Mouse (Mus musculus) heart, postnatal 14 days (tissue): ENCODE measurements around the gene Ercc4. TPM values are rescaled to one million over a fixed set of nuclear protein-coding genes. Genes with fewer than 3 reads are reported as not detected.
A peak's percentile ranks its signal among the peaks of the same experiment; 100 is the strongest.
"Not testable (repeated sequence)": the region's sequence is repeated elsewhere in the genome, so short reads cannot be mapped to it uniquely, and the experiment has no call there.

Source experiments
- DNase-seq, 2 experiments: peaks; one replicate each; pipeline ENCODE4 v3.0.0; 2021 to 2022
- intact Hi-C: fragments of 180-260 bp; cut with DNase I; formaldehyde crosslinking; loops from one replicate; pipeline ENCODE4 v1.15.1; 2025
- long read RNA-seq, 2 experiments: library from polyadenylated mRNA; stranded (forward); transcript quantifications; one replicate each; pipeline ENCODE4 v2.0.0; 2021
- total RNA-seq, 2 experiments: library from RNA; stranded (reverse); gene quantifications; 2 replicates each; pipeline ENCODE4 v1.2.3; 2021

The Ercc4 gene
- total RNA-seq = 1 to 10 TPM; 7.9 to 8.7 TPM
- long read RNA-seq, experiment 1, transcript Ercc4-201 (11 exons, 3,480 nt) = major isoform, 11 of 12 reads
- long read RNA-seq, experiment 1, partial matches to known transcripts = 1 of 12 reads
- long read RNA-seq, experiment 1, other reads (novel, unspliced or antisense) = 0 of 12 reads
- long read RNA-seq, experiment 2, transcript Ercc4-201 (11 exons, 3,480 nt) = major isoform, 11 of 14 reads
- long read RNA-seq, experiment 2, partial matches to known transcripts = 1 of 14 reads
- long read RNA-seq, experiment 2, other reads (novel, unspliced or antisense) = 2 of 14 reads

- DNase-seq = peak; percentile 98 to 99
- intact Hi-C loops = no loop called here
Measured at GRCm38 (mm10) chr16:13109156-13109989, at the start of gene Ercc4. Gene Ercc4, plus strand, starts transcription at chr16:13109684.

- no peak for DNase-seq
- intact Hi-C loops = no loop called here
Measured at GRCm38 (mm10) chr16:13061113-13061512, 48.4 kb upstream of the Ercc4 start.

- no peak for DNase-seq
- intact Hi-C loops = no loop called here
Measured at GRCm38 (mm10) chr16:13074176-13074575, 35.3 kb upstream of the Ercc4 start.

GRCm38 (mm10) chr16:13080161-13080560 lies 29.3 kb upstream of the Ercc4 start:
- no peak for DNase-seq
- intact Hi-C loops = no loop called here

GRCm38 (mm10) chr16:13083155-13083798 lies 26.2 kb upstream of the Ercc4 start:
- no peak for DNase-seq
- intact Hi-C loops = no loop called here

- intact Hi-C loops = no loop called here
- no peak for DNase-seq
Measured at GRCm38 (mm10) chr16:13108356-13108755, 1.1 kb upstream of the Ercc4 start.

GRCm38 (mm10) chr16:13109990-13110595 lies 609 bp downstream of the Ercc4 start:
- intact Hi-C loops = loop anchor here (10.0 kb wide), 3 partner anchors 425 to 625 kb away; partner anchors contain the start of gene Pla2g10
- DNase-seq = no peak

- DNase-seq = no peak
- intact Hi-C loops = loop anchor here (10.0 kb wide), 3 partner anchors 420 to 620 kb away; partner anchors contain the start of gene Pla2g10
Measured at GRCm38 (mm10) chr16:13114821-13115220, 5.3 kb downstream of the Ercc4 start.

- DNase-seq = not testable (repeated sequence)
- intact Hi-C loops = loop anchor here (10.0 kb wide), 3 partner anchors 419 to 619 kb away; partner anchors contain the start of gene Pla2g10
Measured at GRCm38 (mm10) chr16:13115466-13115865, 6.0 kb downstream of the Ercc4 start.

- intact Hi-C loops = loop anchor here (1.0 to 10.0 kb wide), 4 partner anchors 293 to 617 kb away; partner anchors contain the start of gene Pla2g10
- peak; percentile 22 to 51 for DNase-seq
Measured at GRCm38 (mm10) chr16:13117299-13117966, 7.9 kb downstream of the Ercc4 start.

- intact Hi-C loops = loop anchor here (1.0 to 10.0 kb wide), 4 partner anchors 292 to 617 kb away; partner anchors contain the start of gene Pla2g10
- DNase-seq = no peak
Measured at GRCm38 (mm10) chr16:13117967-13118430, 8.5 kb downstream of the Ercc4 start.

GRCm38 (mm10) chr16:13118754-13119294 lies 9.3 kb downstream of the Ercc4 start:
- DNase-seq = no peak
- intact Hi-C loops = loop anchor here (10.0 kb wide), 3 partner anchors 416 to 616 kb away; partner anchors contain the start of gene Pla2g10

- no peak for DNase-seq
- intact Hi-C loops = loop anchor here (10.0 kb wide), 3 partner anchors 415 to 615 kb away; partner anchors contain the start of gene Pla2g10
Measured at GRCm38 (mm10) chr16:13119641-13120350, 10.3 kb downstream of the Ercc4 start.

GRCm38 (mm10) chr16:13125357-13125756 lies 15.9 kb downstream of the Ercc4 start:
- no peak for DNase-seq
- intact Hi-C loops = no loop called here

- DNase-seq = no peak
- intact Hi-C loops = no loop called here
Measured at GRCm38 (mm10) chr16:13127566-13127965, 18.1 kb downstream of the Ercc4 start.

GRCm38 (mm10) chr16:13130412-13130811 lies 20.9 kb downstream of the Ercc4 start:
- peak in 1 of 2 experiments; percentile 43 for DNase-seq
- intact Hi-C loops = no loop called here

- intact Hi-C loops = no loop called here
- DNase-seq = no peak
Measured at GRCm38 (mm10) chr16:13141220-13141619, 31.7 kb downstream of the Ercc4 start.

GRCm38 (mm10) chr16:13143932-13144331 lies 34.4 kb downstream of the Ercc4 start:
- no peak for DNase-seq
- intact Hi-C loops = no loop called here
